Comparison of ENCODE assay signal across 25 mouse cellular contexts in genomic region chr2:74884357-74884756, GRCm38 (mm10). TPM values are rescaled to one million over a fixed set of nuclear protein-coding genes. Genes with fewer than 3 reads are reported as not detected.
DNase-seq lines count a peak whose midpoint lies in the region; ATAC-seq and TF ChIP-seq lines count a peak whose summit lies in the region.
"Had no signal": no experiment of that assay in that cellular context is flagged by ENCODE, and none has a peak within 500 bp of the region (broad histone marks: within the 10 kb centered on the region; RNA-seq: fewer than 3 reads in every experiment).

No protein-coding gene starts in this region.

- H3K4me1 ChIP-seq in hindbrain, embryonic 12.5 days: no peaks in the 10 kb centered on the region
- no peaks in the 10 kb centered on the region for H3K4me1 ChIP-seq in hindbrain, embryonic 10.5 days (replicated peaks)
- no peaks in the 10 kb centered on the region for H3K4me1 ChIP-seq in midbrain, postnatal 0 days (ENCODE audit: insufficient read depth, low read length)
- H3K4me1 ChIP-seq in midbrain, embryonic 15.5 days: no peaks in the 10 kb centered on the region
- H3K4me1 ChIP-seq in hindbrain, embryonic 15.5 days (replicated peaks): no peaks in the 10 kb centered on the region
- peaks cover 14% of the 10 kb centered on the region; the same call in 1 of the 2 replicates for H3K4me1 ChIP-seq in neural tube, embryonic 15.5 days
- H3K4me1 ChIP-seq: heart, embryonic 12.5 days; stomach, embryonic 15.5 days had no signal

- TF ChIP-seq CTCF in midbrain, postnatal 0 days (IDR thresholded peaks at IDR 0.05): no peak

- 82% methylated on average over 9 of the region's 9 CpGs for WGBS in hindbrain, embryonic 12.5 days
- 95% methylated on average over 9 of the region's 9 CpGs for WGBS in hindbrain, embryonic 10.5 days
- WGBS in midbrain, postnatal 0 days: 90% methylated on average over 9 of the region's 9 CpGs
- whole genome bisulfite sequencing in midbrain, embryonic 15.5 days: 91% methylated on average over 9 of the region's 9 CpGs
- 67% methylated on average over 9 of the region's 9 CpGs for WGBS in hindbrain, embryonic 15.5 days
- 61% methylated on average over 9 of the region's 9 CpGs for WGBS in neural tube, embryonic 15.5 days

- no peak for DNase-seq in hindbrain, embryonic 10.5 days (ENCODE audit: low spot score)
- DNase-seq in midbrain, postnatal 0 days (ENCODE audit: low spot score): peak; percentile 34
- DNase-seq in cerebellum, adult 18-20 months: no peak
- no peak for DNase-seq in adrenal gland, postnatal 14 days
- DNase-seq: adrenal gland, postnatal 36 days; cerebellum, adult 8-10 months; heart, adult 11 months; heart, postnatal 14 days; kidney, adult 8-10 months; kidney, postnatal 25 days; left cerebral cortex, postnatal 4 days; liver; lung, postnatal 10 days; midbrain, embryonic 14.5 days; right cerebral cortex, postnatal 14 days; spleen, adult 18-20 months; thymus, adult 2 months had no signal

- H3K27ac ChIP-seq in hindbrain, embryonic 12.5 days: peak overlapping the region; percentile 60
- H3K27ac ChIP-seq in hindbrain, embryonic 10.5 days: no peak overlapping the region
- no peak overlapping the region for H3K27ac ChIP-seq in midbrain, postnatal 0 days (ENCODE audit: low read depth, low read length)
- H3K27ac ChIP-seq in midbrain, embryonic 15.5 days: no peak overlapping the region
- H3K27ac ChIP-seq in hindbrain, embryonic 15.5 days (replicated peaks): peak overlapping the region; percentile 57; the same call in 1 of the 2 replicates
- peak overlapping the region; percentile 49; the same call in 1 of the 2 replicates for H3K27ac ChIP-seq in neural tube, embryonic 15.5 days (replicated peaks)
- H3K27ac ChIP-seq: left cerebral cortex, adult 2 months; stomach, embryonic 15.5 days had no signal

- H3K4me3 ChIP-seq in hindbrain, embryonic 12.5 days: no peak overlapping the region
- H3K4me3 ChIP-seq in hindbrain, embryonic 10.5 days: no peak overlapping the region
- H3K4me3 ChIP-seq in midbrain, postnatal 0 days (ENCODE audit: low read depth, low read length): no peak overlapping the region
- no peak overlapping the region for H3K4me3 ChIP-seq in midbrain, embryonic 15.5 days
- no peak overlapping the region for H3K4me3 ChIP-seq in hindbrain, embryonic 15.5 days
- H3K4me3 ChIP-seq in neural tube, embryonic 15.5 days (replicated peaks): no peak overlapping the region
- H3K4me3 ChIP-seq: heart, embryonic 12.5 days; left cerebral cortex, adult 2 months; stomach, embryonic 15.5 days had no signal

- H3K4me2 ChIP-seq in hindbrain, embryonic 12.5 days (replicated peaks): no peak overlapping the region
- no peak overlapping the region for H3K4me2 ChIP-seq in midbrain, postnatal 0 days (ENCODE audit: low read depth, low read length, poor library complexity, severe bottlenecking)
- H3K4me2 ChIP-seq in midbrain, embryonic 15.5 days: no peak overlapping the region
- H3K4me2 ChIP-seq in hindbrain, embryonic 15.5 days: no peak overlapping the region
- no peak overlapping the region for H3K4me2 ChIP-seq in neural tube, embryonic 15.5 days
- H3K4me2 ChIP-seq: heart, embryonic 12.5 days; stomach, embryonic 15.5 days had no signal

- no peaks in the 10 kb centered on the region for H3K27me3 ChIP-seq in hindbrain, embryonic 12.5 days
- no peaks in the 10 kb centered on the region for H3K27me3 ChIP-seq in hindbrain, embryonic 10.5 days (ENCODE audit: insufficient read depth, poor library complexity, severe bottlenecking)
- H3K27me3 ChIP-seq in midbrain, postnatal 0 days (ENCODE audit: insufficient read depth, low read length): no peaks in the 10 kb centered on the region
- no peaks in the 10 kb centered on the region for H3K27me3 ChIP-seq in midbrain, embryonic 15.5 days (replicated peaks)
- H3K27me3 ChIP-seq in hindbrain, embryonic 15.5 days: no peaks in the 10 kb centered on the region
- H3K27me3 ChIP-seq in neural tube, embryonic 15.5 days (replicated peaks): no peaks in the 10 kb centered on the region
- H3K27me3 ChIP-seq: heart, embryonic 12.5 days; stomach, embryonic 15.5 days had no signal

- ATAC-seq in hindbrain, embryonic 12.5 days (ENCODE audit: low FRiP score): peak; percentile 67
- no peak for ATAC-seq in midbrain, postnatal 0 days (ENCODE audit: low FRiP score)
- no peak for ATAC-seq in midbrain, embryonic 15.5 days (replicated peaks)
- ATAC-seq in hindbrain, embryonic 15.5 days (ENCODE audit: low FRiP score, low read depth): peak; percentile 89
- peak; percentile 79 for ATAC-seq in neural tube, embryonic 15.5 days (ENCODE audit: low FRiP score)
- ATAC-seq: inflammation-experienced regulatory T-cells, adult 6 months had no signal

- no peaks in the 10 kb centered on the region for H3K9me3 ChIP-seq in hindbrain, embryonic 12.5 days (replicated peaks)
- no peaks in the 10 kb centered on the region for H3K9me3 ChIP-seq in hindbrain, embryonic 10.5 days
- no peaks in the 10 kb centered on the region for H3K9me3 ChIP-seq in midbrain, postnatal 0 days (ENCODE audit: low read length)
- H3K9me3 ChIP-seq in midbrain, embryonic 15.5 days: no peaks in the 10 kb centered on the region
- no peaks in the 10 kb centered on the region for H3K9me3 ChIP-seq in hindbrain, embryonic 15.5 days
- H3K9me3 ChIP-seq in neural tube, embryonic 15.5 days (replicated peaks): no peaks in the 10 kb centered on the region
- H3K9me3 ChIP-seq: heart, embryonic 12.5 days; stomach, embryonic 15.5 days had no signal

- no peaks in the 10 kb centered on the region for H3K36me3 ChIP-seq in hindbrain, embryonic 12.5 days
- no peaks in the 10 kb centered on the region for H3K36me3 ChIP-seq in hindbrain, embryonic 10.5 days
- 0 out of 2 replicates have a peak, but pooled peaks cover 2% of the 10 kb centered on the region for H3K36me3 ChIP-seq in midbrain, postnatal 0 days (ENCODE audit: insufficient read depth, low read length)
- H3K36me3 ChIP-seq in midbrain, embryonic 15.5 days (replicated peaks): no peaks in the 10 kb centered on the region
- no peaks in the 10 kb centered on the region for H3K36me3 ChIP-seq in hindbrain, embryonic 15.5 days
- H3K36me3 ChIP-seq in neural tube, embryonic 15.5 days: no peaks in the 10 kb centered on the region
- H3K36me3 ChIP-seq: heart, embryonic 12.5 days; stomach, embryonic 15.5 days had no signal

- no peak overlapping the region for H3K9ac ChIP-seq in hindbrain, embryonic 12.5 days
- H3K9ac ChIP-seq in midbrain, postnatal 0 days (replicated peaks; ENCODE audit: low read length, poor library complexity, severe bottlenecking): no peak overlapping the region
- no peak overlapping the region for H3K9ac ChIP-seq in midbrain, embryonic 15.5 days
- no peak overlapping the region for H3K9ac ChIP-seq in hindbrain, embryonic 15.5 days
- no peak overlapping the region for H3K9ac ChIP-seq in neural tube, embryonic 15.5 days (replicated peaks)
- H3K9ac ChIP-seq: heart, embryonic 12.5 days; stomach, embryonic 15.5 days had no signal

RNA-seq across cellular contexts. Expression of gene Mtx2, which starts 58.8 kb away (rescaled TPM):
- polyA plus RNA-seq in hindbrain, embryonic 12.5 days (2016; fragmentation: Nextera tagmentation; extraction: Ambion mirVana): 131 TPM in 2 replicates
- polyA plus RNA-seq in hindbrain, embryonic 10.5 days (2016; fragmentation: Nextera tagmentation; extraction: Ambion mirVana): 106 and 111 TPM in 2 replicates
- 114 and 125 TPM in 2 replicates for total RNA-seq in midbrain, postnatal 0 days (2014; rRNA removed)
- 146 and 151 TPM in 2 replicates for polyA plus RNA-seq in midbrain, postnatal 0 days (2015; fragmentation: Nextera tagmentation; extraction: Ambion mirVana)
- 139 and 154 TPM in 2 replicates for polyA plus RNA-seq in midbrain, embryonic 15.5 days (2015; fragmentation: Nextera tagmentation; extraction: Ambion mirVana)
- polyA plus RNA-seq in hindbrain, embryonic 15.5 days (2015; fragmentation: Nextera tagmentation; extraction: Ambion mirVana): 152 and 165 TPM in 2 replicates
- polyA plus RNA-seq in neural tube, embryonic 15.5 days (2015; fragmentation: Nextera tagmentation; extraction: Ambion mirVana): 149 and 162 TPM in 2 replicates
- 99.7 and 107 TPM in 2 replicates for total RNA-seq in adrenal gland, postnatal 14 days (2021)

Comparison
In these comparisons a context has a peak if more than half of its experiments do, and no peak if none do; other contexts are left out.
1. H3K27ac ChIP-seq: peak in hindbrain, embryonic 12.5 days (single experiment), hindbrain, embryonic 15.5 days (single experiment) and neural tube, embryonic 15.5 days (single experiment); none in hindbrain, embryonic 10.5 days (single experiment), midbrain, postnatal 0 days (single experiment) and midbrain, embryonic 15.5 days (single experiment).
2. ATAC-seq: peak in hindbrain, embryonic 12.5 days (single experiment), hindbrain, embryonic 15.5 days (single experiment) and neural tube, embryonic 15.5 days (single experiment); none in midbrain, postnatal 0 days (single experiment) and midbrain, embryonic 15.5 days (single experiment).